Mouse (Mus musculus) myocyte (in vitro differentiated cells): Measurements from ENCODE around the gene Tle2.

Source experiments
- CEBPB ChIP-seq: IDR thresholded peaks from 2 replicates; pipeline ENCODE4 v1.6.1; 2011; ENCODE audit warnings: mild to moderate bottlenecking, moderate library complexity; ENCODE audit not compliant: poor library complexity, insufficient read depth, severe bottlenecking
- E2F4 ChIP-seq: IDR thresholded peaks from one replicate; pipeline ENCODE4 v1.6.1; 2011; ENCODE audit warnings: mild to moderate bottlenecking, control low read depth, moderate library complexity; ENCODE audit not compliant: insufficient read depth
- MAX ChIP-seq: IDR thresholded peaks from one replicate; pipeline ENCODE4 v1.6.1; 2011; ENCODE audit warnings: low read depth, mild to moderate bottlenecking, control low read depth
- MYOD1 ChIP-seq, 3 experiments: IDR thresholded peaks; one replicate each; pipeline ENCODE4 v1.6.1; 2011; ENCODE audit warnings: control low read depth in 2 of 3, low read depth in 2 of 3, mild to moderate bottlenecking in 2 of 3, moderate library complexity in 1 of 3; ENCODE audit not compliant: insufficient read length in 2 of 3, control insufficient read depth in 1 of 3
- MYOG ChIP-seq, 3 experiments: IDR thresholded peaks; one replicate each; pipeline ENCODE4 v1.6.1; 2011; ENCODE audit warnings: control low read depth in 2 of 3, low read depth in 2 of 3, mild to moderate bottlenecking in 2 of 3; ENCODE audit not compliant: insufficient read length in 2 of 3, control insufficient read depth in 1 of 3, insufficient read depth in 1 of 3
- POLR2A ChIP-seq: IDR thresholded peaks from one replicate; pipeline ENCODE4 v1.6.1; 2011; ENCODE audit warnings: low read depth, mild to moderate bottlenecking, control low read depth, moderate library complexity; ENCODE audit not compliant: insufficient read length
- POLR2AphosphoS2 ChIP-seq: IDR thresholded peaks from one replicate; pipeline ENCODE4 v1.6.1; 2011; ENCODE audit warnings: low read depth, control low read depth; ENCODE audit not compliant: insufficient read length
- REST ChIP-seq: IDR thresholded peaks from one replicate; pipeline ENCODE4 v1.6.1; 2011; ENCODE audit warnings: mild to moderate bottlenecking, control low read depth, moderate library complexity; ENCODE audit not compliant: insufficient read depth, insufficient read length
- SRF ChIP-seq: IDR thresholded peaks from one replicate; pipeline ENCODE4 v1.6.1; 2011; ENCODE audit warnings: low read depth; ENCODE audit not compliant: control insufficient read depth, insufficient read length
- TCF12 ChIP-seq: IDR thresholded peaks from one replicate; pipeline ENCODE4 v1.6.1; 2011; ENCODE audit warnings: mild to moderate bottlenecking, control low read depth; ENCODE audit not compliant: poor library complexity, insufficient read depth, severe bottlenecking
- TCF3 ChIP-seq: IDR thresholded peaks from one replicate; pipeline ENCODE4 v1.6.1; 2011; ENCODE audit warnings: low read depth, control low read depth; ENCODE audit not compliant: insufficient read length
- USF1 ChIP-seq: IDR thresholded peaks from one replicate; pipeline ENCODE4 v1.6.1; 2011; ENCODE audit warnings: low read depth, mild to moderate bottlenecking, control low read depth, moderate library complexity

DNA sequence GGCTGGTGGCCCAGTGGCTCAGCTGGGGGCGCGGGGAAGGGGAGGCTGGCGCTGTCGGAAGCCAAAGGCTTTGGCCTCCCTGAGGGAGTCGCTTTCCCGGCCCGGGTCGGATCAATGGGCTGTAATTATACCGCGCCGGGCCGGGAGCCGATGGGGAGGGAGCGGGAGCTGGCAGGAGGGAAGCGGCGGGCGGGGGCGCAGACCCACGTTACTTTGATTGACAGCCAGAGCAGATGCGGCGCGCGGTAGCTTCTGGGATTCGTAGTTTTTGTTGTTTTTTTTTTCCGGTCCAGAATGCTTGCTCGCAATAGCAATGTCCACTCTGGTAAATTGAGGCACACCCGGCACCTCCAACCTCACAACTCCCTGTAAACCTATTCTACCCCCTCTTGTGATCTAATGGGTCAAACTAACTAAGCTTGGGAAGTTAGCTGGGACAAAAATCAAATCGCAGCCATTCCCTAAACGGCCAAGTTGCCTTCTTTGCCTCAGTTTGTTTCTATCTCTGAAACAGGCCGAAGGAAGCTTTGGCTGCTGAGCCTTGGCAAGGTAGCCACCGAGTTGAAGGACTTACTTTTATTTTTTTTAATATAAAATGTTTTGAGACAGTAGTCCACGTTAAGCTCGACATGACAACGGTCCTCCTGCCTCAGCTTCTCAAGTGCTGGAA is 3.4 kb upstream of the Tle2 start:
- TF ChIP-seq MAX (no peak), MYOD1 (IDR thresholded peaks at IDR 0.05; ENCODE audit: control insufficient read depth in 1 of 3, insufficient read length in 2 of 3, low read depth in 2 of 3) (peak; percentile 51 to 97 (median 94)), POLR2A (peak; percentile 52), TCF12 (no peak), E2F4 (no peak), POLR2AphosphoS2 (peak; percentile 43), USF1 (no peak), TCF3 (peak; percentile 92), REST (no peak), MYOG (IDR thresholded peaks at IDR 0.05; ENCODE audit: control insufficient read depth in 1 of 3, insufficient read depth in 1 of 3, insufficient read length in 2 of 3, low read depth in 2 of 3) (peak in 2 of 3 experiments; percentile 15 to 72), CEBPB (no peak), SRF (no peak)
